ENCODE assay signal across 9 mouse cellular contexts in genomic region chr13:114075724-114076384, GRCm38 (mm10).
A peak's percentile ranks its signal among the peaks of the same experiment; 100 is the strongest.
DNase-seq lines count a peak whose midpoint lies in the region; ATAC-seq lines count a peak whose summit lies in the region.
"Had no signal": no experiment of that assay in that cellular context is flagged by ENCODE, and none has a peak within 500 bp of the region (broad histone marks: within the 10 kb centered on the region; RNA-seq: fewer than 3 reads in every experiment).

No protein-coding gene starts in this region.

- no peak overlapping the region for H3K4me2 ChIP-seq in forebrain, embryonic 11.5 days (ENCODE audit: low read depth, low read length, severe bottlenecking)
- no peak overlapping the region for H3K4me2 ChIP-seq in intestine, embryonic 15.5 days (replicated peaks)
- H3K4me2 ChIP-seq: heart, embryonic 15.5 days had no signal

- H3K27ac ChIP-seq in forebrain, embryonic 11.5 days (ENCODE audit: low read depth, low read length): no peak overlapping the region
- no peak overlapping the region for H3K27ac ChIP-seq in forebrain, embryonic 10.5 days
- no peak overlapping the region for H3K27ac ChIP-seq in intestine, embryonic 15.5 days
- H3K27ac ChIP-seq: heart, embryonic 15.5 days had no signal

- H3K27me3 ChIP-seq in forebrain, embryonic 11.5 days (ENCODE audit: control insufficient read depth, insufficient read depth, low read length): no peaks in the 10 kb centered on the region
- H3K27me3 ChIP-seq in forebrain, embryonic 10.5 days (ENCODE audit: poor library complexity, severe bottlenecking): no peaks in the 10 kb centered on the region
- H3K27me3 ChIP-seq in intestine, embryonic 15.5 days (replicated peaks): no peaks in the 10 kb centered on the region
- H3K27me3 ChIP-seq: heart, embryonic 15.5 days had no signal

- H3K9me3 ChIP-seq in forebrain, embryonic 11.5 days (ENCODE audit: control insufficient read depth, low read length): no peaks in the 10 kb centered on the region
- H3K9me3 ChIP-seq in forebrain, embryonic 10.5 days: no peaks in the 10 kb centered on the region
- no peaks in the 10 kb centered on the region for H3K9me3 ChIP-seq in intestine, embryonic 15.5 days
- H3K9me3 ChIP-seq: heart, embryonic 15.5 days had no signal

- peak; percentile 35; the same call in 1 of the 2 replicates for ATAC-seq in forebrain, embryonic 11.5 days (replicated peaks; ENCODE audit: low FRiP score)
- peak; percentile 55 for ATAC-seq in intestine, embryonic 15.5 days

- H3K4me3 ChIP-seq in forebrain, embryonic 11.5 days (ENCODE audit: low read depth, low read length): no peak overlapping the region
- H3K4me3 ChIP-seq in forebrain, embryonic 10.5 days: no peak overlapping the region
- H3K4me3 ChIP-seq in intestine, embryonic 15.5 days (replicated peaks): no peak overlapping the region
- H3K4me3 ChIP-seq: heart, embryonic 15.5 days had no signal

- H3K36me3 ChIP-seq in forebrain, embryonic 11.5 days (ENCODE audit: control insufficient read depth, insufficient read depth, low read length): no peaks in the 10 kb centered on the region
- no peaks in the 10 kb centered on the region for H3K36me3 ChIP-seq in forebrain, embryonic 10.5 days (replicated peaks)
- H3K36me3 ChIP-seq in intestine, embryonic 15.5 days: no peaks in the 10 kb centered on the region
- H3K36me3 ChIP-seq: heart, embryonic 15.5 days had no signal

- 75% methylated on average over 9 of the region's 9 CpGs for WGBS in forebrain, embryonic 11.5 days
- 74% methylated on average over 9 of the region's 9 CpGs for WGBS in forebrain, embryonic 10.5 days
- WGBS in intestine, embryonic 15.5 days: 69% methylated on average over 9 of the region's 9 CpGs

- DNase-seq in forebrain, embryonic 11.5 days (ENCODE audit: low spot score): no peak
- no peak for DNase-seq in forebrain, embryonic 10.5 days (ENCODE audit: extremely low spot score, low spot score)
- peak; percentile 34 for DNase-seq in ovary, postnatal 14 days (ENCODE audit: low spot score)
- DNase-seq in ovary, adult 18-20 months (ENCODE audit: low spot score): no peak
- DNase-seq in cerebellum, postnatal 14 days: peak; percentile 71 to 79
- peak; percentile 65 for DNase-seq in lung, postnatal 14 days
- DNase-seq in ovary, postnatal 10 days (ENCODE audit: low spot score): no peak

- H3K9ac ChIP-seq in forebrain, embryonic 11.5 days (ENCODE audit: low read length): no peak overlapping the region
- H3K9ac ChIP-seq in intestine, embryonic 15.5 days: no peak overlapping the region
- H3K9ac ChIP-seq: heart, embryonic 15.5 days had no signal

- H3K4me1 ChIP-seq in forebrain, embryonic 11.5 days (replicated peaks; ENCODE audit: control insufficient read depth, insufficient read depth, low read length): no peaks in the 10 kb centered on the region; the same call in 1 of the 2 replicates
- peaks cover 39% of the 10 kb centered on the region for H3K4me1 ChIP-seq in forebrain, embryonic 10.5 days
- H3K4me1 ChIP-seq in intestine, embryonic 15.5 days (replicated peaks): no peaks in the 10 kb centered on the region
- H3K4me1 ChIP-seq: heart, embryonic 15.5 days had no signal

Comparison
In these comparisons a context has a peak if more than half of its experiments do, and no peak if none do; other contexts are left out.
1. DNase-seq: peak in ovary, postnatal 14 days (single experiment), cerebellum, postnatal 14 days (2 of 2) and lung, postnatal 14 days (single experiment); none in forebrain, embryonic 11.5 days (single experiment), forebrain, embryonic 10.5 days (single experiment), ovary, adult 18-20 months (single experiment) and ovary, postnatal 10 days (single experiment).